Mouse (Mus musculus) limb, embryonic 11.5 days (tissue): Measurements from ENCODE around the gene H2-DMb1. TPM values are rescaled to one million over a fixed set of nuclear protein-coding genes. Genes with fewer than 3 reads are reported as not detected.

Source experiments
- ATAC-seq: fragments of 200-750 bp; cut with Nextera tagmentation; 2 replicates; pipeline ENCODE4 v1.8.0; 2017; ENCODE audit warnings: low read depth; ENCODE audit not compliant: insufficient number of reproducible peaks, low FRiP score, low TSS enrichment
- DNase-seq: peaks from one replicate; pipeline ENCODE4 v3.0.0-alpha.2; 2015; ENCODE audit warnings: low spot score
- H3K27ac ChIP-seq: fragments of 300-500 bp; sonication (generic); replicated peaks from 2 replicates; pipeline ENCODE4 v1.5.1; 2014; ENCODE audit warnings: low read depth, mild to moderate bottlenecking, low read length
- H3K27me3 ChIP-seq: fragments of 300-500 bp; sonication (generic); 2 replicates; pipeline ENCODE4 v1.6.1; 2014; ENCODE audit warnings: mild to moderate bottlenecking, low read length, mixed read lengths; ENCODE audit not compliant: control insufficient read depth, insufficient read depth
- H3K36me3 ChIP-seq: fragments of 300-500 bp; sonication (generic); 2 replicates; pipeline ENCODE4 v1.6.1; 2014; ENCODE audit warnings: mild to moderate bottlenecking, low read length, moderate library complexity, mixed read lengths; ENCODE audit not compliant: control insufficient read depth, insufficient read depth
- H3K4me1 ChIP-seq: fragments of 300-500 bp; sonication (generic); 2 replicates; pipeline ENCODE4 v1.6.1; 2014; ENCODE audit warnings: low read length, mixed read lengths; ENCODE audit not compliant: control insufficient read depth, insufficient read depth
- H3K4me2 ChIP-seq: fragments of 300-500 bp; sonication (generic); 2 replicates; pipeline ENCODE4 v1.6.1; 2014; ENCODE audit warnings: low read depth, mild to moderate bottlenecking, moderate library complexity; ENCODE audit not compliant: severe bottlenecking
- H3K4me3 ChIP-seq: fragments of 300-500 bp; sonication (generic); 2 replicates; pipeline ENCODE4 v1.5.1; 2014; ENCODE audit warnings: low read depth, low read length
- H3K9ac ChIP-seq: fragments of 300-500 bp; sonication (generic); 2 replicates; pipeline ENCODE4 v1.6.1; 2014; ENCODE audit warnings: mild to moderate bottlenecking, low read length
- H3K9me3 ChIP-seq: fragments of 300-500 bp; sonication (generic); 2 replicates; pipeline ENCODE4 v1.6.1; 2016; ENCODE audit warnings: low read length; ENCODE audit not compliant: control insufficient read depth
- WGBS: fragments of 180-500 bp; shearing (Covaris S2); extraction: QIAGEN DNeasy Blood & Tissue Kit; methylation state at CpG from one replicate; pipeline ENCODE4 v1.1.7; 2014; 5-methylcytosine and 5-hydroxymethylcytosine counted together
- polyA plus RNA-seq: library from polyadenylated mRNA; unstranded; fragments of >200 nt; fragmentation: Nextera tagmentation; extraction: Ambion mirVana; gene quantifications from 2 replicates; pipeline ENCODE4 v1.2.1, GENCODE M21; 2014

H2-DMb1 gene
- polyA plus RNA-seq, 1 experiment from 2014 or later = 0.45 TPM

GRCm38 (mm10) chr17:34170877-34171498 lies 18.1 kb downstream of the H2-DMb1 start:
- 42% methylated on average over 13 of the region's 13 CpGs for WGBS
- DNase-seq (peak; percentile 86), ATAC-seq (no peak)
- Histone ChIP-seq H3K4me1 (no peaks in the 10 kb centered on the region), H3K4me2 (no peak overlapping the region), H3K27me3 (peaks cover 3% of the 10 kb centered on the region; the same call in 1 of the 2 replicates), H3K36me3 (no peaks in the 10 kb centered on the region), H3K9ac (no peak overlapping the region), H3K9me3 (no peaks in the 10 kb centered on the region), H3K27ac (no peak overlapping the region), H3K4me3 (no peak overlapping the region)

DNA sequence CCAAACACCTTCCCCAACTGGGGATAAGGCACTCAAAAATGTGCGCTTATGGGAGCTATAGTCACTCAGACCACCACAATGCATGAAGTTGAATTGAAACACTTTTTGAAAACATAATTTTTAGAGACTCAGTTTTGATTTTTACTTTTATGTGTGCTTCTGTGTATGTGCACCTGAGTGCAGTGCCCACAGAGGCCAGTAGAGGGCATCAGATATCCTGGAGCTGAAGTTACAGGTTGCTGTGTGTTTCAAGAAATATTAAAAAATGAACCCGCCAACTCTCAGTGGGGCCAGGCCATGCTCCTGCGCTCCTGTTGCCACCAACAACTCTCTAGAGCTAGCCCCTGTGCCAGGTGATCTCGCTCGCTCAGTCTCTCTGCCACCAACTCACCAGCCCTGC lies 19.7 kb downstream of the H2-DMb1 start:
- Histone ChIP-seq H3K4me2 (no peak overlapping the region), H3K4me3 (no peak overlapping the region), H3K4me1 (no peaks in the 10 kb centered on the region), H3K9ac (no peak overlapping the region), H3K27ac (no peak overlapping the region), H3K9me3 (no peaks in the 10 kb centered on the region), H3K36me3 (no peaks in the 10 kb centered on the region), H3K27me3 (peaks cover 3% of the 10 kb centered on the region; the same call in 1 of the 2 replicates)
- DNase-seq (no peak), ATAC-seq (no peak)
- WGBS = 95% methylated on average over 5 of the region's 5 CpGs

DNA sequence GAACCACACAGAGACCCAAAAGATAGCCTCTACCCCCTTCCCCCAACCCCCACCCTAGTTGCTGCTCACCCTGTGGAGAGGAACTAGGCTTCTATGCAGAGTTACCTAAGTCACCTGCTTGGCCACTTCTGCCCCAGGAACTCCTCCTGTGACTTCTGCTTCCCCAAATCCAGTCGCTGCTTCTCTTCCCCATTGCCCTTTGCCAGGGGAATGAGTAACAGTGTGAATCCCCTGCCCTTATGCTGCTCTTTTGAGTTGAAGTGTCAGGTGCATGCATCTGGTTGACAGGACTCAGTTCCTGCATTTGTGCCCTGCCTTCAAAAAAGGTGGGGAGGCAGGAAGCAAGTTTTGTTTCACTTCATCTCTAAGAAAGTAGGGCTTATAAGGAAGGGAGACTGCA lies 21.2 kb downstream of the H2-DMb1 start:
- no peaks in the 10 kb centered on the region for H3K9me3 ChIP-seq
- H3K4me3 ChIP-seq = no peak overlapping the region
- no peaks in the 10 kb centered on the region for H3K36me3 ChIP-seq
- H3K9ac ChIP-seq = no peak overlapping the region
- H3K27me3 ChIP-seq = peaks cover 2% of the 10 kb centered on the region; the same call in 1 of the 2 replicates
- ATAC-seq = no peak
- no peak overlapping the region for H3K4me2 ChIP-seq
- 79% methylated on average over 1 of the region's 1 CpGs for whole genome bisulfite sequencing
- DNase-seq = no peak
- no peak overlapping the region for H3K27ac ChIP-seq
- no peaks in the 10 kb centered on the region for H3K4me1 ChIP-seq

- 70% methylated on average over 4 of the region's 4 CpGs for WGBS
- no peak overlapping the region for H3K9ac ChIP-seq
These were observed 24.3 kb downstream of the H2-DMb1 start for GRCm38 (mm10) chr17:34177179-34177578.

GRCm38 (mm10) chr17:34179019-34179418 lies 26.1 kb downstream of the H2-DMb1 start:
- no peak overlapping the region for H3K4me3 ChIP-seq
- H3K27ac ChIP-seq = no peak overlapping the region
- no peak overlapping the region for H3K9ac ChIP-seq
- H3K9me3 ChIP-seq = no peaks in the 10 kb centered on the region
- no peaks in the 10 kb centered on the region for H3K4me1 ChIP-seq
- DNase-seq (no peak), ATAC-seq (no peak)
- H3K27me3 ChIP-seq = 0 out of 2 replicates have a peak, but pooled peaks cover 3% of the 10 kb centered on the region
- 64% methylated on average over 6 of the region's 6 CpGs for WGBS
- no peak overlapping the region for H3K4me2 ChIP-seq
- no peaks in the 10 kb centered on the region for H3K36me3 ChIP-seq

More at GRCm38 (mm10) chr17:34177179-34177578, 24.3 kb downstream of the H2-DMb1 start:
- no peak overlapping the region for H3K4me3 ChIP-seq
- no peaks in the 10 kb centered on the region for H3K36me3 ChIP-seq
- no peaks in the 10 kb centered on the region for H3K27me3 ChIP-seq
- no peak overlapping the region for H3K27ac ChIP-seq
- H3K4me2 ChIP-seq = no peak overlapping the region
- ATAC-seq (no peak), DNase-seq (no peak)
- H3K9me3 ChIP-seq = no peaks in the 10 kb centered on the region
- H3K4me1 ChIP-seq = no peaks in the 10 kb centered on the region

DNA sequence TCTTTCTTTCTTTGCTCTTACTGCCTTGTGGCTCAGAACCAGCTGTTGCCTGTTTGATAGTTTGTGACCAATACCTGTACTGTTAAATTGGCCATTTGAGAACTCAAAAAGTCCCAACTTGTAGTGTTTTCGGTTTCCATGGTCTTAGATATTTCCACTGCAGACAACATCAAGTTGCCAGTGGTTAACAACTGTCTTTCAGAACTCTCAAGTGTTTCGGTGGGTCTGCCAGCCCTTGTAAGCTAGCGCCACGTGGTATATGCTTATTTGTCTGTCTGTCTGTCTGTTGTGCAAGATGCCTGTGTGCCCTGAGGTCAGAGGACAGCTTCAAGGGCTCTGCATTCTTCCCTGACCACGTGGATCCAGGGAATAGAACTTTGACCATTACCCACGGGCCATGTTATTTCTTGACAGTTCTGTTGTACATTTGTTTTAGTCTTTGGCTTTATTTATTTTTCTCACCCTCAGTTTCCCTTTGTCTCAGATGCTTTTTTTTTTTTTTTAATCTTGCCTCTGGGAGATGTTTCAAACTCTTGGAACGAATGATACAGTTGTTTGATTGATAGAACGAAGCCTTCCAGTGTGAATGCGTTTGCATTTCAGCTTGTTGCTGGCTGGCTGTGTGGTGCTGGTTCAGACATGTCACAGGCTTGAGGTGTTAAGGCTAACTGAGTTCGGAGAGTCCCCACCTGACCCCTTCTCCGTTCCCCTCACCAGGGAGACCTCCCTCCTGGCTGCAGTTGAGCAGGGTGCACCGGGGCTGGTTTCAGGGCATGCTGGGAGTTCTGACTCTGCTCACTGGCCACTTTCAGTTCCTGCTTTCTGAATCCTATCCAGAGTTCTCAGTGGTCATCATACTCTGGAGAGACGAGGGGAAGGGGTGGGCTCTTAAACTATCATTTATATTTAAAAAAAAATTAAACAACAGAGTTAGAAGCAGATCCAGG lies 27.3 kb downstream of the H2-DMb1 start:
- Histone ChIP-seq H3K36me3 (no peaks in the 10 kb centered on the region), H3K27ac (no peak overlapping the region), H3K4me1 (no peaks in the 10 kb centered on the region), H3K27me3 (peaks cover 3% of the 10 kb centered on the region; the same call in 1 of the 2 replicates), H3K9me3 (no peaks in the 10 kb centered on the region), H3K4me2 (no peak overlapping the region), H3K4me3 (no peak overlapping the region), H3K9ac (no peak overlapping the region)
- WGBS = 73% methylated on average over 13 of the region's 13 CpGs
- ATAC-seq = no peak
- no peak for DNase-seq

DNA sequence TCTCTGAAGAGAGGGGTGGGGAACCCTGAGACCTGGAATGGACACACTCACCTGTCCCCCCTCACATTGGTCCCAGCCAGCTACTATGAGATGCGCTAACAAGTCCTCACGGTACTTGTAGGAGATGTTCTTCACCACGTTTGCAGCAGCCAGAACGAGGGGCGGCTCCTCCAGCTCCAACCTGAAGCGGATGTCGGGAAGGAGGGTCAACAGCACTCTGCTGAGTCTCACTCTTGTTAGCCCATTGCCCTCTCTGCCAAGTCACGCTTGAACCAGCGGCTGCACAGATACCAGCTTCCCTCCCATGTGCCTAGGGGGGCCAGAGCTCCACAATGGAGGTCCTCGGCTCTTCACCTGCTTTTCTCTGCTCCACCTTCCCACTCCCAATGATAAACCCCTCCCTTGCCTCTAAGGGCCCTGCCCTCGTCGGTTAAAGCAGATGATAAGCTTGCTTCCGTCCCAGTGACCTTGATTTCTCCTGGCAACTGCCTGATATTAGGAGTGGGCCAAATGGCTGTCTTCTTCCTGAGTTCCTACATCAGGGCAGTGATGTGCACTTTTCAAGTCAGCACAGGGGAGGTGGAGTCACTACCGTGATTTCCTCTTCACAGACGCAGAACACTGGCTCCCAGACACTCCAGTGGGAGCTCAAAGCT lies 30.8 kb downstream of the H2-DMb1 start:
- WGBS = 78% methylated on average over 15 of the region's 15 CpGs
- Histone ChIP-seq H3K36me3 (no peaks in the 10 kb centered on the region), H3K27me3 (peaks cover 27% of the 10 kb centered on the region), H3K4me2 (no peak overlapping the region), H3K27ac (no peak overlapping the region), H3K4me1 (0 out of 2 replicates have a peak, but pooled peaks cover 7% of the 10 kb centered on the region), H3K9ac (no peak overlapping the region), H3K9me3 (no peaks in the 10 kb centered on the region), H3K4me3 (no peak overlapping the region)
- no peak for ATAC-seq
- no peak for DNase-seq

- ATAC-seq = no peak
- Histone ChIP-seq H3K9ac (no peak overlapping the region), H3K4me2 (no peak overlapping the region), H3K27ac (no peak overlapping the region), H3K27me3 (peaks cover 31% of the 10 kb centered on the region), H3K9me3 (no peaks in the 10 kb centered on the region), H3K4me3 (no peak overlapping the region), H3K4me1 (0 out of 2 replicates have a peak, but pooled peaks cover 7% of the 10 kb centered on the region), H3K36me3 (no peaks in the 10 kb centered on the region)
- WGBS = 88% methylated on average over 9 of the region's 9 CpGs
- DNase-seq = no peak
These were observed 32.7 kb downstream of the H2-DMb1 start for GRCm38 (mm10) chr17:34185526-34185925.
